Mouse (Mus musculus) cortical plate, adult 2 months (tissue): Measurements from ENCODE around the gene Atf6b.

Source experiments
- CTCF ChIP-seq: fragments of 200-500 bp; IDR thresholded peaks from 2 replicates; pipeline ENCODE4 v1.5.1; 2011; ENCODE audit warnings: mild to moderate bottlenecking, control low read depth, low read length; ENCODE audit not compliant: insufficient read depth; ENCODE audit errors: extremely low read depth
- POLR2A ChIP-seq: fragments of 200-500 bp; IDR thresholded peaks from 2 replicates; pipeline ENCODE4 v1.6.1; 2011; ENCODE audit warnings: mild to moderate bottlenecking, low read length, control low read depth; ENCODE audit not compliant: insufficient read depth; ENCODE audit errors: extremely low read depth

- TF ChIP-seq CTCF (0 out of 2 replicates have a peak, but pooled peaks have one; percentile 10), POLR2A (no peak)
Observed at GRCm38 (mm10) chr17:34655581-34655991, 8.6 kb downstream of the Atf6b start.
